8 mouse cellular contexts compared by ENCODE assay signal in genomic region chr7:68070626-68071025, GRCm38 (mm10).
DNase-seq lines count a peak whose midpoint lies in the region; ATAC-seq lines count a peak whose summit lies in the region.

No protein-coding gene starts in this region.

- WGBS in hindbrain, embryonic 16.5 days, result 28% methylated on average over 7 of the region's 7 CpGs

- no peak overlapping the region for H3K4me2 ChIP-seq in hindbrain, embryonic 16.5 days (ENCODE audit: low read length)

- no peak overlapping the region for H3K9ac ChIP-seq in hindbrain, embryonic 16.5 days (ENCODE audit: low read depth, low read length)

- peak; percentile 78 for DNase-seq in retina, postnatal 1 day
- no peak for DNase-seq in retina, embryonic 14.5 days (ENCODE audit: low spot score)
- peak; percentile 65 for DNase-seq in c-Kit-positive CD71-positive TER-119-positive erythroid progenitor cells, embryonic 14.5 days (ENCODE audit: low spot score)
- peak; percentile 39 to 51 for DNase-seq in frontal cortex, postnatal 14 days (ENCODE audit: low spot score in 2 of 2)
- peak; percentile 72 to 73 for DNase-seq in left cerebral cortex, postnatal 14 days (ENCODE audit: low spot score in 2 of 2)
- no peak for DNase-seq in neural tube, embryonic 10.5 days (ENCODE audit: extremely low spot score, low spot score)

- 0 out of 2 replicates have a peak, but pooled peaks have one; percentile 69 for ATAC-seq in hindbrain, embryonic 16.5 days
- peak; percentile 93 for ATAC-seq in megakaryocyte-erythroid progenitor cell, adult 5-6 weeks (replicated peaks; ENCODE audit: low FRiP score, low TSS enrichment, poor library complexity, severe bottlenecking)

- no peaks in the 10 kb centered on the region for H3K36me3 ChIP-seq in hindbrain, embryonic 16.5 days (ENCODE audit: control insufficient read depth, insufficient read depth, low read length)

- no peaks in the 10 kb centered on the region for H3K27me3 ChIP-seq in hindbrain, embryonic 16.5 days (replicated peaks; ENCODE audit: control insufficient read depth, insufficient read depth, low read length)

- H3K4me3 ChIP-seq in hindbrain, embryonic 16.5 days (ENCODE audit: low read length), result no peak overlapping the region

- peaks cover 4% of the 10 kb centered on the region for H3K4me1 ChIP-seq in hindbrain, embryonic 16.5 days (ENCODE audit: control insufficient read depth, insufficient read depth, low read depth, low read length)

- H3K9me3 ChIP-seq in hindbrain, embryonic 16.5 days (ENCODE audit: control insufficient read depth, low read length), result no peaks in the 10 kb centered on the region

- intact Hi-C loops in left cerebral cortex, postnatal 14 days (cut with DNase I), result no loop called here

- H3K27ac ChIP-seq in hindbrain, embryonic 16.5 days (ENCODE audit: low read depth, low read length), result no peak overlapping the region

Comparison
In these comparisons a context has a peak if more than half of its experiments do, and no peak if none do; other contexts are left out.
1. DNase-seq: peak in retina, postnatal 1 day (single experiment), c-Kit-positive CD71-positive TER-119-positive erythroid progenitor cells, embryonic 14.5 days (single experiment), frontal cortex, postnatal 14 days (2 of 2) and left cerebral cortex, postnatal 14 days (2 of 2); none in retina, embryonic 14.5 days (single experiment) and neural tube, embryonic 10.5 days (single experiment).